13 mouse cellular contexts compared by ENCODE assay signal in the genomic region with DNA sequence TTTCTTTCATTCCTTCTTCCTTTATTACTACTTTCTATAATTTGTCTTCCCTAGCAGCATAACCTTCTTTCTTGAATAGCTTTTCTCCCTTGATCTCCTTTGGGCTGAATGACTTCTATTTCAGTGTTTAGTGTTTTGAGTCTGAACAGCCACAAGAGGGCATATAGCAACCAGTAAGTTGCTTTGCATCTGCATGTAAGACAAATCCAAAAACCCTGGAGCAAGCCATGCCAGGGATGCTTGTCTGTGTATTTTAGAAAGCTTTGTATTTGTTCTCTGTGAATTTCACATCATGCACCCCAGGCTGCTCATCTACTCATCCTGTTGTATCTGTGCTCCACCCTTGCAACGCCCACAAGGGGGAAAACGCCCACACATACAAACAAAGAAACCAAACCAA. TPM values are rescaled to one million over a fixed set of nuclear protein-coding genes. Genes with fewer than 3 reads are reported as not detected.
DNase-seq lines count a peak whose midpoint lies in the region; ATAC-seq lines count a peak whose summit lies in the region.
"Had no signal": no experiment of that assay in that cellular context is flagged by ENCODE, and none has a peak within 500 bp of the region (broad histone marks: within the 10 kb centered on the region; RNA-seq: fewer than 3 reads in every experiment).

No protein-coding gene starts in this region.

- no peaks in the 10 kb centered on the region for H3K36me3 ChIP-seq in hindbrain, embryonic 14.5 days (replicated peaks; ENCODE audit: control insufficient read depth, insufficient read depth)
- no peaks in the 10 kb centered on the region for H3K36me3 ChIP-seq in hindbrain, embryonic 10.5 days
- H3K36me3 ChIP-seq: forebrain, embryonic 15.5 days; heart, embryonic 15.5 days had no signal

- no peak overlapping the region for H3K9ac ChIP-seq in hindbrain, embryonic 14.5 days
- H3K9ac ChIP-seq: forebrain, embryonic 15.5 days; heart, embryonic 15.5 days had no signal

- WGBS in hindbrain, embryonic 14.5 days, result 84% methylated on average over 2 of the region's 2 CpGs
- WGBS in hindbrain, embryonic 10.5 days, result 88% methylated on average over 2 of the region's 2 CpGs

- H3K27me3 ChIP-seq in hindbrain, embryonic 14.5 days (ENCODE audit: control insufficient read depth, insufficient read depth, low read length), result no peaks in the 10 kb centered on the region
- H3K27me3 ChIP-seq in hindbrain, embryonic 10.5 days (ENCODE audit: insufficient read depth, poor library complexity, severe bottlenecking), result no peaks in the 10 kb centered on the region
- H3K27me3 ChIP-seq: forebrain, embryonic 15.5 days; heart, embryonic 15.5 days had no signal

- no peak overlapping the region for H3K4me3 ChIP-seq in hindbrain, embryonic 14.5 days (replicated peaks; ENCODE audit: low read length)
- no peak overlapping the region for H3K4me3 ChIP-seq in hindbrain, embryonic 10.5 days
- H3K4me3 ChIP-seq: forebrain, embryonic 15.5 days; heart, embryonic 15.5 days had no signal

- H3K27ac ChIP-seq in hindbrain, embryonic 14.5 days, result no peak overlapping the region
- H3K27ac ChIP-seq in hindbrain, embryonic 10.5 days, result no peak overlapping the region
- H3K27ac ChIP-seq: forebrain, embryonic 15.5 days; heart, embryonic 15.5 days had no signal

- peak; percentile 57; the same call in 1 of the 2 replicates for ATAC-seq in hindbrain, embryonic 14.5 days (ENCODE audit: low FRiP score)
- no peak for ATAC-seq in cerebellum, adult (ENCODE audit: insufficient number of reproducible peaks, low FRiP score, low TSS enrichment)
- ATAC-seq: forebrain, embryonic 15.5 days had no signal

- no peaks in the 10 kb centered on the region for H3K4me1 ChIP-seq in hindbrain, embryonic 14.5 days (replicated peaks; ENCODE audit: control insufficient read depth, insufficient read depth, low read length)
- no peaks in the 10 kb centered on the region for H3K4me1 ChIP-seq in hindbrain, embryonic 10.5 days (replicated peaks)
- H3K4me1 ChIP-seq: forebrain, embryonic 15.5 days; heart, embryonic 15.5 days had no signal

- H3K9me3 ChIP-seq in hindbrain, embryonic 14.5 days (ENCODE audit: control insufficient read depth, low read length), result no peaks in the 10 kb centered on the region
- no peaks in the 10 kb centered on the region for H3K9me3 ChIP-seq in hindbrain, embryonic 10.5 days
- H3K9me3 ChIP-seq: forebrain, embryonic 15.5 days; heart, embryonic 15.5 days had no signal

- peak; percentile 67 for DNase-seq in hindbrain, embryonic 14.5 days (ENCODE audit: low spot score)
- no peak for DNase-seq in hindbrain, embryonic 10.5 days (ENCODE audit: low spot score)
- peak; percentile 4 for DNase-seq in right cerebral cortex, postnatal 14 days
- no peak for DNase-seq in right cerebral cortex, postnatal 36 days (ENCODE audit: low spot score in 2 of 2)
- DNase-seq in embryo, embryonic 11 days, result peak; percentile 32
- DNase-seq in urinary bladder, postnatal 14 days (ENCODE audit: low spot score), result no peak
- DNase-seq in spleen, adult 18-20 months, result no peak
- DNase-seq: cerebellum, adult 8-10 months; lung, adult 18-20 months had no signal

- no peak overlapping the region for H3K4me2 ChIP-seq in hindbrain, embryonic 14.5 days (replicated peaks)
- H3K4me2 ChIP-seq: forebrain, embryonic 15.5 days; heart, embryonic 15.5 days had no signal

RNA-seq across cellular contexts. Expression of gene Fpr3, which starts 11.6 kb away (rescaled TPM):
- polyA plus RNA-seq in hindbrain, embryonic 14.5 days (2014; fragmentation: Nextera tagmentation; extraction: Ambion mirVana), result not detected in 2 replicates
- not detected in 2 replicates for polyA plus RNA-seq in hindbrain, embryonic 10.5 days (2016; fragmentation: Nextera tagmentation; extraction: Ambion mirVana)
- polyA plus RNA-seq: forebrain, embryonic 15.5 days; heart, embryonic 15.5 days; thymus, postnatal 0 days had no signal

RNA-seq across cellular contexts. Expression of gene Fpr2, which starts 11.6 kb away (rescaled TPM):
- 0.21 and 0.37 TPM in 2 replicates for polyA plus RNA-seq in hindbrain, embryonic 14.5 days (2014; fragmentation: Nextera tagmentation; extraction: Ambion mirVana)
- polyA plus RNA-seq in hindbrain, embryonic 10.5 days (2016; fragmentation: Nextera tagmentation; extraction: Ambion mirVana), result not detected in 2 replicates
- polyA plus RNA-seq: forebrain, embryonic 15.5 days had no signal

RNA-seq across cellular contexts. Expression of gene Fpr1, which starts 15.5 kb away (rescaled TPM):
- polyA plus RNA-seq in hindbrain, embryonic 14.5 days (2014; fragmentation: Nextera tagmentation; extraction: Ambion mirVana), result not detected in 2 replicates
- not detected in 2 replicates for polyA plus RNA-seq in hindbrain, embryonic 10.5 days (2016; fragmentation: Nextera tagmentation; extraction: Ambion mirVana)
- polyA plus RNA-seq: forebrain, embryonic 15.5 days had no signal

RNA-seq across cellular contexts. Expression of gene Has1, which starts 44.3 kb away (rescaled TPM):
- 0.95 and 1.8 TPM in 2 replicates for polyA plus RNA-seq in hindbrain, embryonic 14.5 days (2014; fragmentation: Nextera tagmentation; extraction: Ambion mirVana)
- 0.63 and 1.2 TPM in 2 replicates for polyA plus RNA-seq in hindbrain, embryonic 10.5 days (2016; fragmentation: Nextera tagmentation; extraction: Ambion mirVana)

Comparison
In these comparisons a context has a peak if more than half of its experiments do, and no peak if none do; other contexts are left out.
1. DNase-seq: peak in hindbrain, embryonic 14.5 days (single experiment), right cerebral cortex, postnatal 14 days (single experiment) and embryo, embryonic 11 days (single experiment); none in hindbrain, embryonic 10.5 days (single experiment), right cerebral cortex, postnatal 36 days (0 of 2), urinary bladder, postnatal 14 days (single experiment) and spleen, adult 18-20 months (0 of 2).